23 mouse cellular contexts compared by ENCODE assay signal in genomic region chr1:137053134-137053533, GRCm38 (mm10).
DNase-seq lines count a peak whose midpoint lies in the region; ATAC-seq and TF ChIP-seq lines count a peak whose summit lies in the region.
"Had no signal": no experiment of that assay in that cellular context is flagged by ENCODE, and none has a peak within 500 bp of the region (broad histone marks: within the 10 kb centered on the region; RNA-seq: fewer than 3 reads in every experiment).

No protein-coding gene starts in this region.

- no peak overlapping the region for H3K4me2 ChIP-seq in intestine, embryonic 15.5 days (replicated peaks)
- no peak overlapping the region for H3K4me2 ChIP-seq in intestine, embryonic 16.5 days (ENCODE audit: low read depth, low read length)
- H3K4me2 ChIP-seq: embryonic facial prominence, embryonic 13.5 days; embryonic facial prominence, embryonic 15.5 days; forebrain, embryonic 12.5 days had no signal

- no peak overlapping the region for H3K9ac ChIP-seq in intestine, embryonic 15.5 days
- H3K9ac ChIP-seq in intestine, embryonic 16.5 days (ENCODE audit: low read depth, low read length) = no peak overlapping the region
- H3K9ac ChIP-seq: embryonic facial prominence, embryonic 13.5 days; embryonic facial prominence, embryonic 15.5 days; forebrain, embryonic 12.5 days had no signal

- H3K4me1 ChIP-seq in intestine, embryonic 15.5 days (replicated peaks) = no peaks in the 10 kb centered on the region
- no peaks in the 10 kb centered on the region for H3K4me1 ChIP-seq in intestine, embryonic 16.5 days (ENCODE audit: control insufficient read depth, insufficient read depth, low read length)
- H3K4me1 ChIP-seq in thymus, adult 2 months (replicated peaks; ENCODE audit: control insufficient read depth, insufficient read depth, low read length) = no peaks in the 10 kb centered on the region
- H3K4me1 ChIP-seq: embryonic facial prominence, embryonic 13.5 days; embryonic facial prominence, embryonic 15.5 days; forebrain, embryonic 10.5 days; forebrain, embryonic 12.5 days had no signal

- no peak overlapping the region for H3K27ac ChIP-seq in intestine, embryonic 15.5 days
- no peak overlapping the region for H3K27ac ChIP-seq in intestine, embryonic 16.5 days (ENCODE audit: low read length)
- H3K27ac ChIP-seq in thymus, adult 2 months (ENCODE audit: control insufficient read depth, insufficient read depth, low read length) = no peak overlapping the region
- H3K27ac ChIP-seq: embryonic facial prominence, embryonic 13.5 days; embryonic facial prominence, embryonic 15.5 days; forebrain, embryonic 10.5 days; forebrain, embryonic 12.5 days had no signal

- no peak overlapping the region for H3K4me3 ChIP-seq in intestine, embryonic 15.5 days (replicated peaks)
- no peak overlapping the region for H3K4me3 ChIP-seq in intestine, embryonic 16.5 days (ENCODE audit: low read length)
- H3K4me3 ChIP-seq in thymus, adult 2 months (ENCODE audit: control insufficient read depth, insufficient read depth, low read length) = no peak overlapping the region
- H3K4me3 ChIP-seq: embryonic facial prominence, embryonic 13.5 days; embryonic facial prominence, embryonic 15.5 days; erythroblast, embryonic 14.5 days; forebrain, embryonic 10.5 days; forebrain, embryonic 12.5 days had no signal

- peak; percentile 58; the same call in 1 of the 2 replicates for ATAC-seq in intestine, embryonic 15.5 days
- no peak for ATAC-seq in intestine, embryonic 16.5 days
- ATAC-seq: forebrain, embryonic 14.5 days had no signal

- no peak for TF ChIP-seq POLR2A in thymus, adult 2 months (IDR thresholded peaks at IDR 0.05; ENCODE audit: control insufficient read depth, extremely low read depth, insufficient read depth, low read length, poor library complexity)

- TF ChIP-seq CTCF in thymus, adult 2 months (IDR thresholded peaks at IDR 0.05; ENCODE audit: borderline replicate concordance, control insufficient read depth, extremely low read depth, insufficient read depth, low read length, poor library complexity) = no peak

- no peaks in the 10 kb centered on the region for H3K27me3 ChIP-seq in intestine, embryonic 15.5 days (replicated peaks)
- H3K27me3 ChIP-seq in intestine, embryonic 16.5 days (replicated peaks; ENCODE audit: control insufficient read depth, insufficient read depth, low read length) = no peaks in the 10 kb centered on the region
- H3K27me3 ChIP-seq in thymus, adult 2 months (ENCODE audit: control insufficient read depth, insufficient read depth, low read length) = no peaks in the 10 kb centered on the region
- H3K27me3 ChIP-seq: embryonic facial prominence, embryonic 13.5 days; embryonic facial prominence, embryonic 15.5 days; forebrain, embryonic 12.5 days had no signal

- H3K9me3 ChIP-seq in intestine, embryonic 15.5 days = no peaks in the 10 kb centered on the region
- no peaks in the 10 kb centered on the region for H3K9me3 ChIP-seq in intestine, embryonic 16.5 days (ENCODE audit: control insufficient read depth, low read length)
- H3K9me3 ChIP-seq: embryonic facial prominence, embryonic 13.5 days; embryonic facial prominence, embryonic 15.5 days; forebrain, embryonic 12.5 days had no signal

- peak; percentile 8 for DNase-seq in right cerebral cortex, postnatal 14 days
- DNase-seq in right cerebral cortex, postnatal 25 days = no peak
- peak; percentile 72 for DNase-seq in large intestine, adult 2 months (ENCODE audit: low read depth, low spot score)
- DNase-seq in urinary bladder, postnatal 25 days (ENCODE audit: low spot score) = no peak
- no peak for DNase-seq in thymus, adult 2 months
- DNase-seq: adrenal gland, adult 2 months; adrenal gland, postnatal 10 days; adrenal gland, postnatal 25 days; cerebellum, adult 11 months; cerebellum, adult 18-20 months; cerebellum, adult 8-10 months; cerebellum, adult 9-11 months; cerebellum, postnatal 14 days; cerebellum, postnatal 36 days; embryo, embryonic 11 days had no signal

- H3K36me3 ChIP-seq in intestine, embryonic 15.5 days = no peaks in the 10 kb centered on the region
- H3K36me3 ChIP-seq in intestine, embryonic 16.5 days (ENCODE audit: control insufficient read depth, insufficient read depth, low read length) = no peaks in the 10 kb centered on the region
- H3K36me3 ChIP-seq in thymus, adult 2 months (ENCODE audit: control insufficient read depth, insufficient read depth, low read length) = no peaks in the 10 kb centered on the region
- H3K36me3 ChIP-seq: embryonic facial prominence, embryonic 13.5 days; embryonic facial prominence, embryonic 15.5 days; forebrain, embryonic 10.5 days; forebrain, embryonic 12.5 days had no signal

Comparison
In these comparisons a context has a peak if more than half of its experiments do, and no peak if none do; other contexts are left out.
1. DNase-seq: peak in right cerebral cortex, postnatal 14 days (single experiment) and large intestine, adult 2 months (single experiment); none in right cerebral cortex, postnatal 25 days (single experiment), urinary bladder, postnatal 25 days (single experiment) and thymus, adult 2 months (single experiment).